Mouse (Mus musculus) heart, adult 11 months (tissue): ENCODE measurements at regions not wholly inside any gene's neighbourhood (a gene's known extent, or its start where the extent isn't known, plus 50 kb on each side); places are given as distances from the start of the nearest gene placed in this dataset.
"Not testable (repeated sequence)": the region's sequence is repeated elsewhere in the genome, so short reads cannot be mapped to it uniquely, and the experiment has no call there.

ENCODE experiments used
- DNase-seq: peaks from one replicate; pipeline ENCODE4 v3.0.0; 2022

- not testable (repeated sequence) for DNase-seq
Observed at GRCm38 (mm10) chrX:75734628-75735302, 140.2 kb downstream of the Pls3 start.

GRCm38 (mm10) chrX:75733651-75734050 is 141.3 kb downstream of the Pls3 start:
- DNase-seq: not testable (repeated sequence)

GRCm38 (mm10) chrX:75729791-75730190 is 145.2 kb downstream of the Pls3 start:
- not testable (repeated sequence) for DNase-seq

- DNase-seq: no peak
Observed at GRCm38 (mm10) chrX:75728507-75728906, 146.5 kb downstream of the Pls3 start.

DNA sequence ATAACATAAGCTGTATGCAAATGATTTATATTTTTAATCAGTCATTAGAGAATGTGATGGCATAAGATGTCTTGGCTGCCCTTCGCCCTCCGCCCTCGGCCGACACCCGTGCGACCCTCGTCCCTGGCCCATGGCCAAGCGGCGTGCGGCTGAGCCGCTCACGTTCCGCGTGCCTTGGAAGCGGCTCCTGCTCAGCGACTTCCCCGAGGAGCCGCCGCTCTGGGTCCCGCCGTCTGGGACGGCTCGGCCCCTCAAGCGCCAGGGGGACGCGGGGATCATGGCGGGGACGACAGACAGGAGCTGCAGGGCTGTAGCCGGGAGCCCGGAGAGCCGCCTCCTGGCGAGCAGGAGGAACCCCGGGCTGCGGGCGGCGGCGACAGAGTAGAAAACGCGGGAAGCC is 145.5 kb upstream of the Rab39b start:
- not testable (repeated sequence) for DNase-seq

DNA sequence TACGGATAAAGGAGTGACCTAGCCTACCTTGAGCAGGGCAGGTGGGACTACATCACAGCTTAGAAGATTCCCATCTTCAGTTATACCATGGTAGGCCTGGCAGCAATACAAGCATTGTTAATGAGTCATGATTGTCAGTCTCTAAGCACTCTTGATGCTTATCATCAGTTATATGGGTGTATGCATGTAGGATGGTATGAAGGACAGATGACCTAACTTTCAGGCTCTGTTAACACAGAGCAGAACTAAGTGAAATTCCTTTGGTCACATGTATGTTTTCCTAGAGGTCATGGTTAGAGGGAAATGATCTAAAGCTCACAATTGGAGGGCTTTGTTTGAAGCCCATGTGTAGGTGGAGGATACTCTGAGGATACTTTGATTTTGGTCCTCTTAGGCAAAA is 121.9 kb upstream of the Rab39b start:
- DNase-seq: no peak

- peak; percentile 70 for DNase-seq
Observed at GRCm38 (mm10) chrX:75675271-75675670, 97.2 kb upstream of the Rab39b start.

GRCm38 (mm10) chrX:75673920-75674665 is 96.1 kb upstream of the Rab39b start:
- peak; percentile 100 for DNase-seq

- DNase-seq: no peak
Observed at GRCm38 (mm10) chrX:75673586-75673919, 95.5 kb upstream of the Rab39b start.

DNA sequence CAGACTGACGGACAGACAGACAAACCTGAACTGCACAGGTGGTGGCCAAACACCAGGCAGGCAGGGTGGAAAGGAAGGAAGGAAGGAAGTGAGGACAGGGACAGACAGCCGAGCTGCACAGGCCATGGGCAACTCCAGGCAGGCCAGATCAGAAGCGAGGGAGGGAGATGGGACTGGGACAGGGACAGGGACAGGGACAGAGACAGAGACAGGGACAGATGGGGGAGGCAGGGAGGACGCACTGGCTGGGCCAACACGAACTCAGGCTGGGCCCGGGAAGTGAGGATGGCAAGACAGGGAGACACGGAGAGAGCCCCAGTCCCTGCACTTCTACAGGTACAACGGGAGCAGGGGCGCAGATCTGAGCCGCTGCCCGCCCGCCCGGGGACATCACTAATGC is 94.9 kb upstream of the Rab39b start:
- DNase-seq: no peak

- DNase-seq: no peak
Observed at GRCm38 (mm10) chrX:75667636-75668035, 89.6 kb upstream of the Rab39b start.

- DNase-seq: no peak
Observed at GRCm38 (mm10) chrX:75643402-75643801, 65.4 kb upstream of the Rab39b start.
